Mouse (Mus musculus) hindbrain, embryonic 16.5 days (tissue): ENCODE measurements around the gene Ggact. TPM values are rescaled to one million over a fixed set of nuclear protein-coding genes. Genes with fewer than 3 reads are reported as not detected.

ENCODE experiments used
- ATAC-seq: fragments of 200-750 bp; cut with Nextera tagmentation; 2 replicates; pipeline ENCODE4 v1.8.0; 2017; ENCODE audit warnings: moderate TSS enrichment, moderate library complexity
- H3K27ac ChIP-seq: fragments of 300-500 bp; sonication (generic); 2 replicates; pipeline ENCODE4 v1.5.1; 2014; ENCODE audit warnings: low read depth, mild to moderate bottlenecking, control low read depth, low read length, moderate library complexity
- H3K27me3 ChIP-seq: fragments of 300-500 bp; sonication (generic); replicated peaks from 2 replicates; pipeline ENCODE4 v1.6.1; 2014; ENCODE audit warnings: low read length; ENCODE audit not compliant: control insufficient read depth, insufficient read depth
- H3K36me3 ChIP-seq: fragments of 300-500 bp; sonication (generic); 2 replicates; pipeline ENCODE4 v1.6.1; 2014; ENCODE audit warnings: mild to moderate bottlenecking, low read length, moderate library complexity, mixed read lengths; ENCODE audit not compliant: control insufficient read depth, insufficient read depth
- H3K4me1 ChIP-seq: fragments of 300-500 bp; sonication (generic); 2 replicates; pipeline ENCODE4 v1.6.1; 2014; ENCODE audit warnings: low read depth, low read length; ENCODE audit not compliant: control insufficient read depth, insufficient read depth
- H3K4me2 ChIP-seq: fragments of 300-500 bp; sonication (generic); 2 replicates; pipeline ENCODE4 v1.6.1; 2014; ENCODE audit warnings: mild to moderate bottlenecking, low read length, control low read depth, moderate library complexity
- H3K4me3 ChIP-seq: fragments of 300-500 bp; sonication (generic); 2 replicates; pipeline ENCODE4 v1.5.1; 2014; ENCODE audit warnings: mild to moderate bottlenecking, low read length, control low read depth, moderate library complexity
- H3K9ac ChIP-seq: fragments of 300-500 bp; sonication (generic); 2 replicates; pipeline ENCODE4 v1.6.1; 2014; ENCODE audit warnings: low read depth, mild to moderate bottlenecking, control low read depth, low read length, moderate library complexity
- H3K9me3 ChIP-seq: fragments of 300-500 bp; sonication (generic); 2 replicates; pipeline ENCODE4 v1.6.1; 2014; ENCODE audit warnings: mild to moderate bottlenecking, low read length, moderate library complexity; ENCODE audit not compliant: control insufficient read depth
- WGBS: fragments of 180-500 bp; shearing (Covaris S2); extraction: QIAGEN DNeasy Blood & Tissue Kit; methylation state at CpG from one replicate; pipeline ENCODE4 v1.1.7; 2014; 5-methylcytosine and 5-hydroxymethylcytosine counted together
- polyA plus RNA-seq: library from polyadenylated mRNA; unstranded; fragments of >200 nt; fragmentation: Nextera tagmentation; extraction: Ambion mirVana; gene quantifications from 2 replicates; pipeline ENCODE4 v1.2.1, GENCODE M21; 2015

Gene Ggact
- polyA plus RNA-seq, 1 experiment from 2014 or later = 14.7 TPM

DNA sequence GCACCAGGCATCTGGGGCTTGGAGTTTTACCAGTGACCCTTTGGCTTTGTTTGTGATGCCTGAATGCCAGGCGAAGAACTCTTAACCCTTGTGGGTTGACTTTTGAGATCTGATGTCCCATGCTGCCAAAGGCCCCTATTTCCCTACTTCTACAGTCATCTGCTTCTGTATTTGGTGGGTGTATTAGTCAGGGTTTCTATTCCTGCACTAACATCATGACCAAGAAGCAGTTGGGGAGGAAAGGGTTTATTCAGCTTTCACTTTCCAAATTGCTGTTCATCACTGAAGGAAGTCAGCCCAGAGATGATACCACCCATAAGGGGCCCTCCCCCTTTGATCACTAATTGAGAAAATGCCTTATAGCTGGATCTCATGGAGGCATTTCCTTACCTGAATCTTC lies 83.1 kb downstream of the Ggact start:
- ATAC-seq = no peak
- no peak overlapping the region for H3K4me2 ChIP-seq
- H3K4me1 ChIP-seq = no peaks in the 10 kb centered on the region

GRCm38 (mm10) chr14:122825464-122825863 lies 88.1 kb downstream of the Ggact start:
- 93% methylated on average over 2 of the region's 2 CpGs for WGBS

More for the DNA sequence above, 83.1 kb downstream of the Ggact start:
- WGBS = 83% methylated on average over 1 of the region's 1 CpGs
- Histone ChIP-seq H3K9me3 (no peaks in the 10 kb centered on the region), H3K27me3 (no peaks in the 10 kb centered on the region), H3K4me3 (no peak overlapping the region), H3K9ac (no peak overlapping the region), H3K36me3 (no peaks in the 10 kb centered on the region), H3K27ac (no peak overlapping the region)

GRCm38 (mm10) chr14:122823791-122824190 lies 89.8 kb downstream of the Ggact start:
- 69% methylated on average over 2 of the region's 2 CpGs for WGBS
- Histone ChIP-seq H3K9ac (no peak overlapping the region), H3K9me3 (no peaks in the 10 kb centered on the region), H3K27me3 (no peaks in the 10 kb centered on the region), H3K4me1 (no peaks in the 10 kb centered on the region), H3K36me3 (no peaks in the 10 kb centered on the region), H3K4me2 (no peak overlapping the region), H3K27ac (no peak overlapping the region), H3K4me3 (no peak overlapping the region)
- ATAC-seq = no peak

More at GRCm38 (mm10) chr14:122825464-122825863, 88.1 kb downstream of the Ggact start:
- Histone ChIP-seq H3K4me3 (no peak overlapping the region), H3K9me3 (no peaks in the 10 kb centered on the region), H3K9ac (no peak overlapping the region), H3K4me1 (no peaks in the 10 kb centered on the region), H3K27me3 (no peaks in the 10 kb centered on the region), H3K36me3 (no peaks in the 10 kb centered on the region), H3K4me2 (no peak overlapping the region), H3K27ac (no peak overlapping the region)
- ATAC-seq = no peak

DNA sequence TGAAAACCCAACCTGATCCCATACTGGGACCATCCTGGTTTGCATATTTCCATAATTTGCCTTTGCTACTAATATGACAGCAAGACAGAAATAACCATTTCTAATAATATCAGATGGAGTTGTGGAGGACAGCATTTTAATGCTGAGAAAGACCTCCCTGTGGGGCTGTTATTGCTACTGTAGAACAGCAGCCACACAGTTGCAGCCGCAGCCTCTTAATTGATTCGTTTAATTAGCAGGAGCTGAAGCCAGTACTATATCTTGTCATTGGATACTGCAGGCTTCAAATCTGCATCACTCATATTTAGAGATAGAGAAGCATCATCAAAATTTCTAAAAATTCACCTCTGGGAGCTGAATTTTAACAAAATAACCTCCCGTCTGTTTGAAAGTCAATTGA lies 92.6 kb downstream of the Ggact start:
- H3K36me3 ChIP-seq = no peaks in the 10 kb centered on the region
- no peaks in the 10 kb centered on the region for H3K9me3 ChIP-seq
- no peaks in the 10 kb centered on the region for H3K4me1 ChIP-seq
- 54% methylated on average over 3 of the region's 3 CpGs for WGBS
- peak; percentile 63; the same call in 1 of the 2 replicates for ATAC-seq
- no peak overlapping the region for H3K27ac ChIP-seq
- no peak overlapping the region for H3K4me3 ChIP-seq
- H3K4me2 ChIP-seq = no peak overlapping the region
- H3K9ac ChIP-seq = no peak overlapping the region
- no peaks in the 10 kb centered on the region for H3K27me3 ChIP-seq

GRCm38 (mm10) chr14:122800296-122800695 lies 113.3 kb downstream of the Ggact start:
- H3K9ac ChIP-seq = no peak overlapping the region
- H3K4me3 ChIP-seq = no peak overlapping the region
- H3K9me3 ChIP-seq = no peaks in the 10 kb centered on the region
- no peaks in the 10 kb centered on the region for H3K4me1 ChIP-seq
- ATAC-seq = no peak
- no peak overlapping the region for H3K27ac ChIP-seq
- no peak overlapping the region for H3K4me2 ChIP-seq
- WGBS = 67% methylated on average over 4 of the region's 4 CpGs
- no peaks in the 10 kb centered on the region for H3K36me3 ChIP-seq
- H3K27me3 ChIP-seq = no peaks in the 10 kb centered on the region

DNA sequence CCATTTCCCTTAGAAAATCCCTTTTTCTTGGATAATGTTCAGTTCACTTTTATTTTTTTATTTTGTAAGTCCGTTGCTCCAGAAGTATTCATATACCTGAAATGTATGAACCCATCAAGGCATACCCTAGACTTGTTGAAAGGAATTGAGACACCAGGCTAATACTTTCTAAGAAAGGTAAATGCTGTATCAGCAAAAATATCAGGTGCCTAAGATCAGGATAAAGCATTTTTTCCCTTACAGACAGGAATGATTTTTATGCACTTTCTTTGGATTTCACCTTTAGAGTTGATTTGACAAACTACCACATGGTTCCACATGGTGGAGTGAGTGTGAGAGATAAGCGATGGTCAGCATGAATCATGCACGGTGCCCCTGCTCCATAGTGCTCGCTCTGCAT lies 120.2 kb downstream of the Ggact start:
- Histone ChIP-seq H3K4me1 (no peaks in the 10 kb centered on the region), H3K4me3 (no peak overlapping the region), H3K36me3 (no peaks in the 10 kb centered on the region), H3K9ac (no peak overlapping the region), H3K27me3 (no peaks in the 10 kb centered on the region), H3K9me3 (no peaks in the 10 kb centered on the region), H3K27ac (no peak overlapping the region), H3K4me2 (no peak overlapping the region)
- no peak for ATAC-seq
- WGBS = 91% methylated on average over 4 of the region's 4 CpGs

- no peaks in the 10 kb centered on the region for H3K36me3 ChIP-seq
- no peaks in the 10 kb centered on the region for H3K4me1 ChIP-seq
- no peak overlapping the region for H3K27ac ChIP-seq
- no peak overlapping the region for H3K4me3 ChIP-seq
- no peak for ATAC-seq
- H3K4me2 ChIP-seq = no peak overlapping the region
- WGBS = 81% methylated on average over 7 of the region's 7 CpGs
- no peaks in the 10 kb centered on the region for H3K9me3 ChIP-seq
- no peak overlapping the region for H3K9ac ChIP-seq
- H3K27me3 ChIP-seq = no peaks in the 10 kb centered on the region
Observed at GRCm38 (mm10) chr14:122790111-122790510, 123.4 kb downstream of the Ggact start.

GRCm38 (mm10) chr14:122788199-122788598 lies 125.4 kb downstream of the Ggact start:
- H3K27ac ChIP-seq = no peak overlapping the region
- no peak overlapping the region for H3K9ac ChIP-seq
- no peak for ATAC-seq
- H3K4me1 ChIP-seq = no peaks in the 10 kb centered on the region
- no peaks in the 10 kb centered on the region for H3K27me3 ChIP-seq
- no peak overlapping the region for H3K4me3 ChIP-seq
- H3K4me2 ChIP-seq = no peak overlapping the region
- no peaks in the 10 kb centered on the region for H3K9me3 ChIP-seq
- 65% methylated on average over 2 of the region's 2 CpGs for WGBS
- no peaks in the 10 kb centered on the region for H3K36me3 ChIP-seq

DNA sequence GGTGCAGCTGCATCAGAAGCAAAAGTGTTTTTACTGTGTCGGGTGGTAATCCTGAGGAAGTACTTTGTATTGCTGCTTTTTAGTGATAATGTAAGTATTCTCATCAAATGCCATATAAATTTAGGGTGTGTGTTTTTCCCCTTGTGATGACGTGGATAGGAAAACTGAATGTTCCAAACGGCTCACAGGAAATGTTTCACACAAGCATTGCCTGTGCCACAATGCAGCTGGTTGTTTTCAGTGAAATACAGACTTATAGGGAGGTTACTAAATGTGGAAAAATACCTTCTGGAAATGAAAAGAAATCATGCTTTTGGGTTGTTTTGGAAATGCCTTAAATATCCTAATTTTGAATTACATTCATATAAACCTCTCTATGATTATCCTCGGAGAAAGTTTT lies 128.9 kb downstream of the Ggact start:
- no peaks in the 10 kb centered on the region for H3K9me3 ChIP-seq
- H3K4me2 ChIP-seq = no peak overlapping the region
- H3K36me3 ChIP-seq = no peaks in the 10 kb centered on the region
- no peak overlapping the region for H3K9ac ChIP-seq
- H3K4me3 ChIP-seq = no peak overlapping the region
- H3K27me3 ChIP-seq = no peaks in the 10 kb centered on the region
- 87% methylated on average over 4 of the region's 4 CpGs for WGBS
- no peak for ATAC-seq
- H3K4me1 ChIP-seq = no peaks in the 10 kb centered on the region
- no peak overlapping the region for H3K27ac ChIP-seq

- no peak for ATAC-seq
- 95% methylated on average over 5 of the region's 5 CpGs for WGBS
- Histone ChIP-seq H3K9ac (no peak overlapping the region), H3K36me3 (no peaks in the 10 kb centered on the region), H3K4me3 (no peak overlapping the region), H3K27ac (no peak overlapping the region), H3K4me2 (no peak overlapping the region), H3K27me3 (no peaks in the 10 kb centered on the region), H3K4me1 (no peaks in the 10 kb centered on the region), H3K9me3 (no peaks in the 10 kb centered on the region)
Observed at GRCm38 (mm10) chr14:122766448-122766847, 147.1 kb downstream of the Ggact start.
